Mouse (Mus musculus): ENCODE results near the gene Slc1a5. TPM values are rescaled to one million over a fixed set of nuclear protein-coding genes. Genes with fewer than 3 reads are reported as not detected.
A peak's percentile ranks its signal among the peaks of the same experiment; 100 is the strongest.

Gene Slc1a5
- polyA plus RNA-seq, 1 experiment, result 24.9 TPM

DNA sequence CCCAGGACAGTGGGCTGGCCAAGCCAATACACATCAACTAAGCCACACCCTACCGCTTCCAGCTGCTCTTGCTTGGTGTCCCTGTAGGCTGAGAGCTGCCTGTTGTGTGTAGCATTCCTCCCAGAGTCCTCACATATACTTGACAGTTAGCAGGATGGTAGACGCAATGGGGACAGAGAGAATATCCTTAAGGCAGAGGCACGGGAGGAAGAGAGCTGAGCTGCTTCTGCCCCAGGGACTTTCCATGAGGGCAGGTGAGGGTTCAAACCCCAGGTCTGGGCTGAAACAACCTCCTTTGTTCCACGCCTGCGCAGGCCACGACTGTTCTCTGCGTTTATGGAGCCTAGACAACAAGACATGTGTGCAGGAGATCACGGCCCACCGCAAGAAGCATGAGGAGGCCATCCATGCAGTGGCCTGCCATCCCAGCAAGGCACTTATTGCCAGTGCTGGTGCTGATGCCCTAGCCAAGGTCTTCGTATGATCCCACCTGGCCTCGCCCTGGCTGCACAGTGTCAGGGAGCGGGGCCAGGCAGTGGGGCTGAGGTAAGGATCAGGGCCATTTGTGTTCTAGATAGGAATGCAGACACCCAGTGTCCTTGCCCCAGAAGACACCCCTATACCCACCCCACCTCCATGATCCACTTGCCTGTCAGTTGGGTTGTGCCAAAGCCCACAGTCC, 58.4 kb downstream of the Slc1a5 start:
- Histone ChIP-seq H3K36me3 (ENCODE audit: control insufficient read depth) (peaks cover 70% of the 10 kb centered on the region), H3K9me3 (ENCODE audit: control insufficient read depth, low read length) (no peaks in the 10 kb centered on the region), H3K4me3 (replicated peaks) (no peak overlapping the region), H3K27me3 (ENCODE audit: control insufficient read depth) (no peaks in the 10 kb centered on the region), H3K4me1 (ENCODE audit: control insufficient read depth) (peaks cover 51% of the 10 kb centered on the region)
- TF ChIP-seq TAL1 (IDR thresholded peaks at IDR 0.05; ENCODE audit: low read length), result no peak
- no peak for TF ChIP-seq GATA1 (IDR thresholded peaks at IDR 0.05; ENCODE audit: low read length)

DNA sequence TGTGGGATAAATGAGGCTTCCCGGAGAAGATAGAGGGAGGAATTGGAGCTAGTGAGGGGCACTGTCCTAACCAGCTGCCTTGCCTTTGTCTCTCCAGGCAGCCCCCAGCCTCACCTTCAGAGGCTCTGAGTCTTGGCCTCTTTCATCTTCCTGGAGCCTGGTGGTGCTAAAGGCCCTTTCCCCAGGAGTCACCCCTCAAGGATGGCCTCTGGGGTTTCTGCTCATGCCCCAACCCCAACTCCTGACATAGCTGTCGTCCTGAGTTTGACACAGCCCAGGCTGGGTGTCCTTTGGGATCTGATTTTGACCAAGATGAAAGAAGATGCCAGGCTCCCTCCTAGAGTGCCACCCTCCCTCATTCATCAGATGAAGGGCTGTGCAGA, 59.0 kb downstream of the Slc1a5 start:
- no peak overlapping the region for H3K4me3 ChIP-seq (replicated peaks)
- peaks cover 57% of the 10 kb centered on the region for H3K4me1 ChIP-seq (ENCODE audit: control insufficient read depth)
- H3K36me3 ChIP-seq (ENCODE audit: control insufficient read depth), result peaks cover 64% of the 10 kb centered on the region

DNA sequence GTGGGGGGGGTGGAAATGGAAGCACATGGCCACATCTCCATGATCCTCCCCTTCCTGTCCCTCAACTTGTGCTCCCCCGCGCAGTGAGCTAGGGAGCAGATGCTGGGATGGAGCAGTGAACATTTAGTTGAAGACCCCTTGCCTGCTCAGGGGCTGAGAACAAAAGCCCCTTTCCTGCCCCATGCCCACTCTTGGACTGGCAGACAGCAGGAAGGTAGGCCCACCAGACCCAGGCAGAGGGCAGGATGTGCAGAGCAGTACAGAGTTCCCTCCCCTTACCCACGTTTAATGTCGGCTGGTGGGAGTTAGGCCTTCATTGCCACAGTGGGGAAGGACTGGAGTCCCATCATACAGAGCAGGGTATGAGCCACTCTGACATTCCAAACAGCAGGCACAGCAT, 59.9 kb downstream of the Slc1a5 start:
- TF ChIP-seq TAL1 (IDR thresholded peaks at IDR 0.05; ENCODE audit: low read length), result no peak
- no peak for TF ChIP-seq GATA1 (IDR thresholded peaks at IDR 0.05; ENCODE audit: low read length)
- Histone ChIP-seq H3K27me3 (ENCODE audit: control insufficient read depth) (no peaks in the 10 kb centered on the region), H3K36me3 (ENCODE audit: control insufficient read depth) (peaks cover 57% of the 10 kb centered on the region), H3K4me3 (replicated peaks) (no peak overlapping the region), H3K4me1 (ENCODE audit: control insufficient read depth) (peaks cover 66% of the 10 kb centered on the region), H3K9me3 (ENCODE audit: control insufficient read depth, low read length) (no peaks in the 10 kb centered on the region)

More for the DNA sequence above, 59.0 kb downstream of the Slc1a5 start:
- TF ChIP-seq TAL1 (IDR thresholded peaks at IDR 0.05; ENCODE audit: low read length) (no peak), GATA1 (IDR thresholded peaks at IDR 0.05; ENCODE audit: low read length) (no peak)
- Histone ChIP-seq H3K9me3 (ENCODE audit: control insufficient read depth, low read length) (no peaks in the 10 kb centered on the region), H3K27me3 (ENCODE audit: control insufficient read depth) (no peaks in the 10 kb centered on the region)

DNA sequence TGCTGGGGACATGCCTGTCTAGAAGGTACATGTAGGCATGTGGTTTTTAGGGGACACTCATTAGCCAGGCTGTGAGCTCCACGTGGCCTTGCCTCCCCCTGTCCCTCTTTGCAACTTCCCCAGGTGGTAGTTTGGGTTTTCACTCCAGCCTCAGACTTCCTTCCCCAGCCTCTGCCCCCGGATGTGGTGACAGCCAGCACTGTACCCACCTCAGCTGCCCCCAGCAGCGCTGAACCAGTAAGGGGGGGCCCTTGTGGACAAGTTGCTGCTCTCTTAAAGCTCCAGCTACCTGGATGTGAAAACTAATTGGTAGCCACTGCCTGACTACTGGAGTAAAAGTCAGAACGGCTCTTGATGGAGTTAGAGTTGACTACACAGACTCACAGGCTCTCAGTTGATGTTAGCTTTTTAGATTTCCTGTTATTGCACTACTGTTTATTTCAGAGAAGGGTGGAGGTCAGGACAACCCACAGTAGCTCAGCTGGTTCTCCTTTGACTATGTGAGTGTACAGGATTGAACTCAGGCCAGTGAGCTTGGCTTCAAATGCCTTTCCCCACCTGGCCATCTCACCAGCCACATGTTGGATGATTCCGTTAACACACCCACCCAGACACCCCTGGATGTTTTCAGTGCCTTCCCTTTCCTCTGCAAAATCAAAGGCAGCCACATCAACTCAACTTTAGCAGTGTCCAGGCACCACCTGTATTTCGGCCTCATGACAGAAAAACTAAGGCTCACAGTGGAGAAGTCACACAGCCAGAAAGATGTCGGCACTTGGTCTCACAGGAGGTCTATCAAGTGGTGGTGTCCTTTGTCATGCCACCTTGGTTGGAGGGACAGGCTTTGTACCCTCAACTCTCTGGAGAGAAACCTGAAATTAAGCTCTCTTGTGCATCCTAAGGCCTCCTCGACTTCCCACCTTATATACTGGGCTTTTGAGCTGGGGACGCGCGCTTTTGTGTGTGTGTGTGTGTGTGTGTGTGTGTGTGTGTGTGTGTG, 60.7 kb downstream of the Slc1a5 start:
- no peaks in the 10 kb centered on the region for H3K27me3 ChIP-seq (ENCODE audit: control insufficient read depth)
- H3K9me3 ChIP-seq (ENCODE audit: control insufficient read depth, low read length), result no peaks in the 10 kb centered on the region
- H3K36me3 ChIP-seq (ENCODE audit: control insufficient read depth), result peaks cover 53% of the 10 kb centered on the region
- H3K4me3 ChIP-seq (replicated peaks), result peak overlapping the region; percentile 80
- no peak for TF ChIP-seq GATA1 (IDR thresholded peaks at IDR 0.05; ENCODE audit: low read length)
- H3K4me1 ChIP-seq (ENCODE audit: control insufficient read depth), result peaks cover 66% of the 10 kb centered on the region

DNA sequence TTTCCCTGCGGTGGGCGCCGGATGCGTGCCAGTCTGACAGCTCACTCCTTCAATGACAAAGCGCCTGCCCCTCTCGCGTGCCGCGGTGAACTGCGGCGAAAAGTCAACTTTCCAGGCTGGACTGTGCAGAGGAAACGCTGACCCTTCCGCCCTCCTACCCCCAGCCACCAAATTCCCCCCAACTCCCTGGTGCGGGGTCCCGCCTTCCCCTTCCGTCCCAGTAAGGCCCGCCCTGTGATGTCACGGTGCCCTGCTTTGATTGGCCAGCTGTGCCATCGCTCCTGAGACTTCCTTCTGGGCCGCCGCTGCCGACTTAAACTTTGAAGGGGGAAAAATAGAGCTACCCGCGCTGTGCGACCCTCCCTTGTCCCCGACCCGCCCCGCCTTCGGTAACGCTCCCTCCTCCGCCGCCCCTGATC, 61.5 kb downstream of the Slc1a5 start, which contains the start of gene Prkd2:
Prkd2 (plus strand) TSS at position 258 of the 419 bp plus-strand sequence.
- Histone ChIP-seq H3K27me3 (ENCODE audit: control insufficient read depth) (no peaks in the 10 kb centered on the region), H3K36me3 (ENCODE audit: control insufficient read depth) (peaks cover 46% of the 10 kb centered on the region), H3K9me3 (ENCODE audit: control insufficient read depth, low read length) (no peaks in the 10 kb centered on the region), H3K4me1 (ENCODE audit: control insufficient read depth) (peaks cover 64% of the 10 kb centered on the region), H3K4me3 (replicated peaks) (peak within 1 kb of the TSS; percentile 80)
- TF ChIP-seq TAL1 (IDR thresholded peaks at IDR 0.05; ENCODE audit: low read length), result no peak
- TF ChIP-seq GATA1 (IDR thresholded peaks at IDR 0.05; ENCODE audit: low read length), result no peak

DNA sequence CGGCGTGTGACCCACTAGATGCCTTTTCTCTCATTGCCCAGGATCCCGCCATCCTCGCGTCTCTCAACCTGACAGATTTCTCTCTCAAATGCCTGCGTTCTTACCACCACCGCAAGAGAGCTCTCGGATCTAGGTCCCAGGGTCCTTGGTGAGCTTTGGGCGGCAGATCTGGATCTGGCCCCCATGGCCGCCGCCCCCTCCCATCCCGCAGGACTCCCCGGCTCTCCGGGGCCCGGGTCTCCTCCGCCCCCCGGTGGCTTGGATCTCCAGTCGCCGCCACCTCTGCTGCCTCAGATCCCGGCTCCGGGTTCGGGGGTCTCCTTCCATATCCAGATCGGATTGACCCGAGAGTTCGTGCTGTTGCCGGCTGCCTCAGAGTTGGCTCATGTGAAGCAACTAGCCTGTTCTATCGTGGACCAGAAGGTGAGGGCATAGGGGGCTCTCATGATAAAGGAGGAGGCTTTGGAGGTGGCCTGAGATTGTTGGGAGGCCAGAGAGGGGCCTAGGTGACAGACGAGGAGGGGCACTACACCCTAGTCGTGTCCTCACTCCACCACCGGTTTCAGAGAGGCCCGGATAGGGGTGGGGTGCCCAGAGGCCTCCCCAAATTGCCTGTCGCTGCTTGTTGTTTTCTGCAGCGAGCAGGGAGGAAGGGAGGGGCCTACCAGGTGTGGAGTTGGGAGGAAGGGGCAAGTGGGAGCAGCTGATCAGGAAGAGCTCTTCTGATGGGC, 62.5 kb downstream of the Slc1a5 start:
- Histone ChIP-seq H3K4me1 (ENCODE audit: control insufficient read depth) (peaks cover 58% of the 10 kb centered on the region), H3K36me3 (ENCODE audit: control insufficient read depth) (peaks cover 36% of the 10 kb centered on the region), H3K9me3 (ENCODE audit: control insufficient read depth, low read length) (no peaks in the 10 kb centered on the region), H3K4me3 (replicated peaks) (peak overlapping the region; percentile 80), H3K27me3 (ENCODE audit: control insufficient read depth) (no peaks in the 10 kb centered on the region)
- TF ChIP-seq TAL1 (IDR thresholded peaks at IDR 0.05; ENCODE audit: low read length), result no peak
- no peak for TF ChIP-seq GATA1 (IDR thresholded peaks at IDR 0.05; ENCODE audit: low read length)

DNA sequence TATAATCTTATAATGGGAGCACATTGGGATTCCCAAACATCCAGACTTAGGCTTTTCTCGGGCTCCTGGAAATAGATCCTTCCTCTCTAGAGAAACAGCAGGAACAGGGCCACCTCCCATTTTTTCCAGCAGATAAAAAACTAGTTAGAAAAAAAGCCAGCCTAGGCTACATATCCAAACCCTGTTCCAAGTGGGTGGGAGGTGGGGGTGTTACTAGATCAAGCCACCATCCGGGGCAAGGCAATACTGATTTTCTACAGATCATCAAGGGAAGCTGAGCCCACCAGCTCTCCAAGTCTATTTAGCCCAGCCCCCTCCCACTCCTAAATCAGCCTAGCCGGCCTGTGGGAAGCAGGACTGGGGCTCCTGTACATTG, 63.5 kb downstream of the Slc1a5 start:
- no peak for TF ChIP-seq GATA1 (IDR thresholded peaks at IDR 0.05; ENCODE audit: low read length)
- peaks cover 30% of the 10 kb centered on the region for H3K36me3 ChIP-seq (ENCODE audit: control insufficient read depth)
- no peaks in the 10 kb centered on the region for H3K9me3 ChIP-seq (ENCODE audit: control insufficient read depth, low read length)
- H3K27me3 ChIP-seq (ENCODE audit: control insufficient read depth), result no peaks in the 10 kb centered on the region
- peak overlapping the region; percentile 80 for H3K4me3 ChIP-seq (replicated peaks)
- H3K4me1 ChIP-seq (ENCODE audit: control insufficient read depth), result peaks cover 54% of the 10 kb centered on the region

DNA sequence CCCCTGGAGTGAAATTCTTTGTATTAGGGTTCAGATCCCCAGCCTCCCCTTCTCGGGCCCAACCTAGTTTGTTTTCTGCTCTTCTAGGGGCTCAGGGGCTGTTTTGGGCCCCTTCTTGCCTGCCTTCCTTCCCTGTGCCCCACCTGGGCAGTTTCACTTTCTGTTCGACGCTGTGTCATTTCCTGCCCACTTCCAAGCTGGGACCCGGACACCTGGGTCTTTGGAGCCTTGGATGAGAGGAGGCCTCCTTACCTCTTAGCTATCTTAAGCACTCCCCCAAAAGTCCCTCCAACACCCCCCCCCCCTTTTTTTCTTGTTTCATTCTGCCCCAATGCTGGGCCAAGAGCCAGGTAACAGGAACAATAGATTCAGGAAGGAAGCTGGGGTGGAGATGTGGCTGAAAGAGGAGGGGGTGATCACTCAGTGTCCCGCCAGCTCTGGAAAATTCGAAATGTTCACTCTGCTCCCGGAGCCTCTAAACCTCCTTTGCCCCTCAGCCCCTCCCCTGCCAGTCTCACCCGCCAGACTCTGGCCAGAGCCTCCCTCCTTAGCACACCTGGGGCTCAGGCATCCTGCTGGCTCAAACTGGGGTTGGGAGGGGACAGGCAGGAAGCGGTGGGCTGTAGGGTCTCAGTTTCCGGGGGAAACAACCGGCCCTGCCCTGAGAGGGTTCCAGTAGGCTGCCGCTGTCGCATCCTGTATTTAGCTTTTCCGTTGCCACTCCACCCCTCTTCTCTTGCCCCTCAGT, 64.1 kb downstream of the Slc1a5 start:
- H3K4me1 ChIP-seq (ENCODE audit: control insufficient read depth), result peaks cover 54% of the 10 kb centered on the region

More for the DNA sequence above, 64.1 kb downstream of the Slc1a5 start:
- no peak for TF ChIP-seq TAL1 (IDR thresholded peaks at IDR 0.05; ENCODE audit: low read length)
- no peak for TF ChIP-seq GATA1 (IDR thresholded peaks at IDR 0.05; ENCODE audit: low read length)
- H3K4me3 ChIP-seq (replicated peaks), result peak overlapping the region; percentile 80
- peaks cover 28% of the 10 kb centered on the region for H3K36me3 ChIP-seq (ENCODE audit: control insufficient read depth)
- H3K9me3 ChIP-seq (ENCODE audit: control insufficient read depth, low read length), result no peaks in the 10 kb centered on the region
- no peaks in the 10 kb centered on the region for H3K27me3 ChIP-seq (ENCODE audit: control insufficient read depth)
